ENCODE assay signal across 9 mouse cellular contexts in the genomic region with DNA sequence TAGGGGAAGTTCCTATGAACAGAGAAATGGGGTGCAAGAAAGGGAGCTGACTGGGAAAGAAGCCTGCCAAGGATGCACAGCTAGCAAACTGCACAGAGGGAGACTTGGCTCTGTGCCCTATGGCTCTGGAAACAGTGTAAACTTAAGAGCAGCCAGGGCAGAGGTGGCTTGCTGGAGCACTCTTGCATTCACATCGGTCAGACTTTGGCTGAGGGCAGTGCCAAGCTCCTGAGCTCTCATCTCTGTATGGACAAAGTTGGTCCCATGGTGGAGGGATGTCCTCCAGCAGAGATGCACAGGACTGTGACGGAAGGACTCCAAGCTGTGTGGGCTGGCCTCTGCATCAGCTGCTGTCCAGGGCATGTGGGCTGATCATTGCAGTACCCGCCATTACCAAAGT. TPM values are rescaled to one million over a fixed set of nuclear protein-coding genes. Genes with fewer than 3 reads are reported as not detected.
DNase-seq lines count a peak whose midpoint lies in the region; ATAC-seq and TF ChIP-seq lines count a peak whose summit lies in the region.
"Had no signal": no experiment of that assay in that cellular context is flagged by ENCODE, and none has a peak within 500 bp of the region (broad histone marks: within the 10 kb centered on the region; RNA-seq: fewer than 3 reads in every experiment).

No protein-coding gene starts in this region.

- intact Hi-C loops in gastrocnemius, adult 2 months (cut with DNase I): no loop called here
- intact Hi-C loops in left cerebral cortex, postnatal 36 days (cut with DNase I): no loop called here

- H3K9ac ChIP-seq in heart, embryonic 15.5 days: no peak overlapping the region
- H3K9ac ChIP-seq in lung, embryonic 14.5 days: no peak overlapping the region
- H3K9ac ChIP-seq: limb, embryonic 12.5 days had no signal

- no peak overlapping the region for H3K27ac ChIP-seq in gastrocnemius, adult 2 months
- peak overlapping the region; percentile 35; the same call in 1 of the 2 replicates for H3K27ac ChIP-seq in heart, embryonic 15.5 days
- H3K27ac ChIP-seq in lung, embryonic 14.5 days (ENCODE audit: low read depth): peak overlapping the region; percentile 58; the same call in 1 of the 2 replicates
- H3K27ac ChIP-seq: limb, embryonic 12.5 days had no signal

- peak; percentile 35 for DNase-seq in gastrocnemius, postnatal 10 days
- no peak for DNase-seq in gastrocnemius, adult 2 months
- peak; percentile 88 for DNase-seq in NIH3T3 (ENCODE audit: low read depth)
- peak; percentile 92 for DNase-seq in lung, embryonic 14.5 days
- DNase-seq in left cerebral cortex, postnatal 36 days (ENCODE audit: low spot score in 2 of 2): no peak
- DNase-seq in layer of hippocampus, postnatal 25 days (ENCODE audit: extremely low spot score in 1 of 2, low spot score in 1 of 2): no peak
- no peak for DNase-seq in spleen, postnatal 14 days (ENCODE audit: low spot score in 2 of 2)

- 45% methylated on average over 3 of the region's 3 CpGs for WGBS in heart, embryonic 15.5 days
- 31% methylated on average over 3 of the region's 3 CpGs for WGBS in lung, embryonic 14.5 days

- peaks cover 20% of the 10 kb centered on the region for H3K4me1 ChIP-seq in heart, embryonic 15.5 days (replicated peaks)
- H3K4me1 ChIP-seq in lung, embryonic 14.5 days (ENCODE audit: insufficient read depth): peaks cover 30% of the 10 kb centered on the region

- H3K4me3 ChIP-seq in gastrocnemius, adult 2 months: no peak overlapping the region
- no peak overlapping the region for H3K4me3 ChIP-seq in heart, embryonic 15.5 days
- H3K4me3 ChIP-seq in lung, embryonic 14.5 days (ENCODE audit: low read depth, low read length): no peak overlapping the region
- H3K4me3 ChIP-seq: limb, embryonic 12.5 days had no signal

- no peaks in the 10 kb centered on the region for H3K9me3 ChIP-seq in heart, embryonic 15.5 days (replicated peaks)
- H3K9me3 ChIP-seq in lung, embryonic 14.5 days (ENCODE audit: low read depth, low read length): no peaks in the 10 kb centered on the region
- H3K9me3 ChIP-seq: limb, embryonic 12.5 days had no signal

- no peak overlapping the region for H3K4me2 ChIP-seq in heart, embryonic 15.5 days
- H3K4me2 ChIP-seq in lung, embryonic 14.5 days: peak overlapping the region; percentile 5; the same call in 1 of the 2 replicates
- H3K4me2 ChIP-seq: limb, embryonic 12.5 days had no signal

- no peaks in the 10 kb centered on the region for H3K27me3 ChIP-seq in heart, embryonic 15.5 days
- no peaks in the 10 kb centered on the region for H3K27me3 ChIP-seq in lung, embryonic 14.5 days (ENCODE audit: insufficient read depth, low read length)
- H3K27me3 ChIP-seq: limb, embryonic 12.5 days had no signal

- H3K36me3 ChIP-seq in heart, embryonic 15.5 days: no peaks in the 10 kb centered on the region
- H3K36me3 ChIP-seq in lung, embryonic 14.5 days (ENCODE audit: insufficient read depth): no peaks in the 10 kb centered on the region
- H3K36me3 ChIP-seq: limb, embryonic 12.5 days had no signal

- peak; percentile 37; the same call in 1 of the 2 replicates for ATAC-seq in heart, embryonic 15.5 days (replicated peaks; ENCODE audit: insufficient number of reproducible peaks, insufficient read depth, low FRiP score, low read depth)
- peak; percentile 62 for ATAC-seq in lung, embryonic 14.5 days (ENCODE audit: insufficient read depth)

- no peak for TF ChIP-seq CTCF in gastrocnemius, adult 2 months (IDR thresholded peaks at IDR 0.05)
- no peak for TF ChIP-seq CTCF in lung, embryonic 14.5 days (IDR thresholded peaks at IDR 0.05; ENCODE audit: low read depth)

RNA-seq across cellular contexts. Expression of gene Rin2, which starts 8.5 kb away (rescaled TPM):
- total RNA-seq in gastrocnemius, postnatal 10 days (2021): 10 to 100 TPM; 23.5 to 26.6 TPM
- total RNA-seq in gastrocnemius, adult 2 months (2021): 10 to 100 TPM; 10.3 to 11.5 TPM
- polyA plus RNA-seq in heart, embryonic 15.5 days (2015; fragmentation: Nextera tagmentation; extraction: Ambion mirVana): 18.4 and 25.5 TPM in 2 replicates
- polyA plus RNA-seq in lung, embryonic 14.5 days (2014; fragmentation: Nextera tagmentation; extraction: Ambion mirVana): 26.7 and 27.1 TPM in 2 replicates
- total RNA-seq in left cerebral cortex, postnatal 36 days (2021): 10 to 100 TPM; 24.9 to 26.4 TPM
- total RNA-seq in layer of hippocampus, postnatal 25 days (2021): 10 to 100 TPM; 20.1 to 31.1 TPM

Comparison
In these comparisons a context has a peak if more than half of its experiments do, and no peak if none do; other contexts are left out.
1. DNase-seq: peak in gastrocnemius, postnatal 10 days (single experiment), NIH3T3 (single experiment) and lung, embryonic 14.5 days (single experiment); none in gastrocnemius, adult 2 months (single experiment), left cerebral cortex, postnatal 36 days (0 of 2), layer of hippocampus, postnatal 25 days (0 of 2) and spleen, postnatal 14 days (0 of 2).